8 mouse cellular contexts compared by ENCODE assay signal in the genomic region with DNA sequence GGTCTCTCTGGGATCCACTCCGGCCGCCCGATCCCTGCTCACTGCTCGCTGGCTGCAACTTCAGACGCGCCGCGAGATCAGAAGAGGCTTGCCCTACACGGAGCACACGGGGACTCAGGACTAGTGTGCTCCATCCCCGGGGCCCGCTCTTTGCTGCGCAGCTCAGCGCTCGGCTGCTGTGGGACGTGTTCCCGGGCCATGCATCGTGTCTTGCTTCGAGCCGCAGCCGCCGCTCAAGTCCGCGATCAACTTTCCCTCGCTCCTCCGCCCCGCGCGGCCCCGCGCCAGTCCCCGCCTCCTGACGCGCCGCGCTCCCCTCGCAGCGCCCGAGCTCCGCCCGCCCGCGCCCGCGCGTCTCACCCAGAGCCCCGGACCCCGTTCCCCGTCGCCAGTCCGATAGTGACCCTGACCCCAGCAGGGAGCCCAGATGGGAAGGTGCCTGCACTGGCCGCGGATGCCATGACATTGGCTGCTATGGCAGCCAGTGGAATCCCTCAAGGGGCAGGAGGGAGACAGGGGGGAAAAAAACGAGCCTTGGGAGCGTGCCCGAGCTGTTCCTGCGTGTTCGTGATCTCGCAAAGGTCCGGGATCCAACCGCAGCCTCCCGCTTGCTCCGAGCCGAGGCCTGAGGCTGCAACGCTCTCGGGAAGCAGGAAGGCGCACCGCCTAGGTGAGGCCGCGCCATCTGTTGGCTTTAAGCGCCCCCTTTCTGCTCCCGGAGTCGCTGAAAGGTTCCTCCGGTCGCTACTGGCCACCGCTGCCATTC. TPM values are rescaled to one million over a fixed set of nuclear protein-coding genes. Genes with fewer than 3 reads are reported as not detected.
DNase-seq lines count a peak whose midpoint lies in the region; ATAC-seq and TF ChIP-seq lines count a peak whose summit lies in the region.

No protein-coding gene starts in this region.

- peak overlapping the region; percentile 99 for H3K4me2 ChIP-seq in midbrain, embryonic 15.5 days
- peak overlapping the region; percentile 100 for H3K4me2 ChIP-seq in stomach, embryonic 16.5 days (ENCODE audit: low read depth, low read length)

- intact Hi-C loops in heart, adult 2 months (cut with DNase I): loop anchor here (1.0 to 5.0 kb wide), 3 partner anchors 55 to 156 kb away; no protein-coding TSS in a partner anchor

- H3K27ac ChIP-seq in bone marrow macrophage, adult 2 months (ENCODE audit: insufficient read depth, low read depth, low read length): no peak overlapping the region
- H3K27ac ChIP-seq in embryonic facial prominence, embryonic 10.5 days (replicated peaks): peak overlapping the region; percentile 7; the same call in 1 of the 2 replicates
- H3K27ac ChIP-seq in heart, adult 2 months: peak overlapping the region; percentile 87
- H3K27ac ChIP-seq in midbrain, embryonic 15.5 days: no peak overlapping the region
- no peak overlapping the region for H3K27ac ChIP-seq in stomach, embryonic 16.5 days (ENCODE audit: low read length)

- peak; percentile 72 for DNase-seq in embryonic facial prominence, embryonic 10.5 days (ENCODE audit: low spot score)
- peak; percentile 78 to 84 for DNase-seq in heart, adult 2 months
- peak; percentile 60 for DNase-seq in kidney, adult 18-20 months
- peak; percentile 49 for DNase-seq in liver
- no peak for DNase-seq in spleen, adult 12 weeks (ENCODE audit: low spot score)

- TF ChIP-seq CTCF in bone marrow macrophage, adult 2 months (IDR thresholded peaks at IDR 0.05; ENCODE audit: low read depth, low read length): no peak
- TF ChIP-seq CTCF in heart, adult 2 months (IDR thresholded peaks at IDR 0.05): peak; percentile 89

- WGBS in embryonic facial prominence, embryonic 10.5 days: under 1% methylated on average over 76 of the region's 76 CpGs
- under 1% methylated on average over 76 of the region's 76 CpGs for WGBS in heart, adult 2 months
- under 1% methylated on average over 76 of the region's 76 CpGs for WGBS in midbrain, embryonic 15.5 days
- under 1% methylated on average over 76 of the region's 76 CpGs for WGBS in stomach, embryonic 16.5 days

- no peaks in the 10 kb centered on the region for H3K36me3 ChIP-seq in embryonic facial prominence, embryonic 10.5 days (replicated peaks)
- no peaks in the 10 kb centered on the region for H3K36me3 ChIP-seq in heart, adult 2 months (ENCODE audit: control insufficient read depth, insufficient read depth, low read length)
- no peaks in the 10 kb centered on the region for H3K36me3 ChIP-seq in midbrain, embryonic 15.5 days (replicated peaks)
- no peaks in the 10 kb centered on the region for H3K36me3 ChIP-seq in stomach, embryonic 16.5 days (ENCODE audit: control insufficient read depth, insufficient read depth, low read length)

- peaks cover 92% of the 10 kb centered on the region for H3K27me3 ChIP-seq in embryonic facial prominence, embryonic 10.5 days (replicated peaks; ENCODE audit: low read depth, poor library complexity, severe bottlenecking)
- peaks cover 10% of the 10 kb centered on the region; the same call in 1 of the 2 replicates for H3K27me3 ChIP-seq in heart, adult 2 months (ENCODE audit: control insufficient read depth, insufficient read depth, low read length)
- H3K27me3 ChIP-seq in midbrain, embryonic 15.5 days (replicated peaks): peaks cover 55% of the 10 kb centered on the region
- H3K27me3 ChIP-seq in stomach, embryonic 16.5 days (ENCODE audit: control insufficient read depth, insufficient read depth, low read length): peaks cover 48% of the 10 kb centered on the region

- H3K9me3 ChIP-seq in embryonic facial prominence, embryonic 10.5 days: no peaks in the 10 kb centered on the region
- H3K9me3 ChIP-seq in midbrain, embryonic 15.5 days: no peaks in the 10 kb centered on the region
- no peaks in the 10 kb centered on the region for H3K9me3 ChIP-seq in stomach, embryonic 16.5 days (replicated peaks; ENCODE audit: control insufficient read depth, low read length)

- peaks cover 6% of the 10 kb centered on the region for H3K4me1 ChIP-seq in bone marrow macrophage, adult 2 months (ENCODE audit: control insufficient read depth, insufficient read depth, low read length)
- H3K4me1 ChIP-seq in embryonic facial prominence, embryonic 10.5 days: peaks cover 24% of the 10 kb centered on the region
- H3K4me1 ChIP-seq in heart, adult 2 months (ENCODE audit: control insufficient read depth, insufficient read depth, low read length): no peaks in the 10 kb centered on the region
- peaks cover 20% of the 10 kb centered on the region for H3K4me1 ChIP-seq in midbrain, embryonic 15.5 days
- H3K4me1 ChIP-seq in stomach, embryonic 16.5 days (ENCODE audit: control insufficient read depth, insufficient read depth, low read length): peaks cover 12% of the 10 kb centered on the region

- peak; percentile 83 for ATAC-seq in midbrain, embryonic 15.5 days (replicated peaks)
- peak; percentile 75 for ATAC-seq in stomach, embryonic 16.5 days (ENCODE audit: insufficient read depth, low FRiP score)

- no peaks in the 10 kb centered on the region for H3K79me2 ChIP-seq in heart, adult 2 months (replicated peaks; ENCODE audit: control insufficient read depth, insufficient read depth, low read length)

- TF ChIP-seq POLR2A in bone marrow macrophage, adult 2 months (IDR thresholded peaks at IDR 0.05; ENCODE audit: borderline replicate concordance, low read depth, low read length): no peak
- TF ChIP-seq POLR2A in heart, adult 2 months (IDR thresholded peaks at IDR 0.05; ENCODE audit: insufficient read depth, low read depth, low read length): no peak

- 0 out of 2 replicates have a peak, but pooled peaks have one; percentile 23 for TF ChIP-seq EP300 in heart, adult 2 months (IDR thresholded peaks at IDR 0.05; ENCODE audit: insufficient read depth, low read depth, low read length)

- peak overlapping the region; percentile 71 for H3K9ac ChIP-seq in heart, adult 2 months (ENCODE audit: low read depth, low read length)
- H3K9ac ChIP-seq in midbrain, embryonic 15.5 days: peak overlapping the region; percentile 54
- peak overlapping the region; percentile 72 for H3K9ac ChIP-seq in stomach, embryonic 16.5 days (ENCODE audit: low read length)

- peak overlapping the region; percentile 33 for H3K4me3 ChIP-seq in bone marrow macrophage, adult 2 months (ENCODE audit: insufficient read depth, low read length)
- H3K4me3 ChIP-seq in embryonic facial prominence, embryonic 10.5 days: peak overlapping the region; percentile 71
- H3K4me3 ChIP-seq in heart, adult 2 months: peak overlapping the region; percentile 71
- H3K4me3 ChIP-seq in midbrain, embryonic 15.5 days: peak overlapping the region; percentile 59
- peak overlapping the region; percentile 67 for H3K4me3 ChIP-seq in stomach, embryonic 16.5 days (replicated peaks; ENCODE audit: low read length)

RNA-seq across cellular contexts. Expression of a gene that starts 9.1 kb away (rescaled TPM):
- polyA plus RNA-seq in bone marrow macrophage, adult 2 months (2012; ENCODE audit: insufficient read depth, insufficient read length, missing spikeins): not detected in 2 replicates
- polyA plus RNA-seq in embryonic facial prominence, embryonic 10.5 days (2016; fragmentation: Nextera tagmentation; extraction: Ambion mirVana): 0.29 and 0.35 TPM in 2 replicates
- total RNA-seq in heart, adult 2 months (2021): 1 to 10 TPM; 4.7 to 7.7 TPM
- polyA plus RNA-seq in heart, adult 2 months (2012; rRNA removed): 5.3 and 7.0 TPM in 2 replicates
- polyA plus RNA-seq in midbrain, embryonic 15.5 days (2015; fragmentation: Nextera tagmentation; extraction: Ambion mirVana): 6.7 and 7.8 TPM in 2 replicates
- polyA plus RNA-seq in stomach, embryonic 16.5 days (2015; fragmentation: Nextera tagmentation; extraction: Ambion mirVana): 0.44 and 0.53 TPM in 2 replicates

Comparison
In these comparisons a context has a peak if more than half of its experiments do, and no peak if none do; other contexts are left out.
1. H3K27ac ChIP-seq: peak in embryonic facial prominence, embryonic 10.5 days (single experiment) and heart, adult 2 months (single experiment); none in bone marrow macrophage, adult 2 months (single experiment), midbrain, embryonic 15.5 days (single experiment) and stomach, embryonic 16.5 days (single experiment).
2. Peak in every context shown above with its lines, with median percentiles within 50 percentile points of each other: H3K4me3 ChIP-seq and H3K9ac ChIP-seq.